Mouse (Mus musculus): ENCODE data around the gene Sv2c.
A peak's percentile ranks its signal among the peaks of the same experiment; 100 is the strongest.
"Not testable (repeated sequence)": the region's sequence is repeated elsewhere in the genome, so short reads cannot be mapped to it uniquely, and the experiment has no call there.

Sv2c gene

DNA sequence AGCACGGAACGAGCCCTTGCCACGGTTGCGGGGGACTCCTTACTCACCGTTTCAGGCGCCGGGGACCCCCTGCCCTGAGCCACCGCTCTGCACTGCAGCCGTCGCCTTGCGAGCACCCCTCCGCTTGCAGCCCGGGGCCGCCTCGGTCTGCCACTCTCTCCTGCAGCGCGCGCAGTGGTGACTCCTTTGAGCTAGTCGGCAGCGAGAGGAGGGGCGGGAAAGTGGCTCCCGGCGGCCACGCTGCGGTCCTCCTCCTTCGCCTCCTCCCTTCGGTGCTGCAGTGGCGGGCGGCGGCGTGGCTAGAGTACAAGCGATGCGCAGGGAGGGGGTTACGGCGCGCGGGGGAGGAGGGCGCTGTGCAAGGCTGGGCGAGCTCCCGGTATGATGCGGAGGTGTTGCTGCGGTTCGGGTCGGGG is at the start of gene Sv2c:
Sv2c (minus strand) TSS at position 177 of the 416 bp plus-strand sequence.
- DNase-seq (ENCODE audit: low spot score in 2 of 2) = no peak

GRCm38 (mm10) chr13:96180671-96181161 is 48.3 kb upstream of the Sv2c start:
- no peak for DNase-seq (ENCODE audit: low spot score in 2 of 2)

GRCm38 (mm10) chr13:96175591-96176212 is 43.3 kb upstream of the Sv2c start:
- peak; percentile 14 to 49 for DNase-seq (ENCODE audit: low spot score in 2 of 2)

DNA sequence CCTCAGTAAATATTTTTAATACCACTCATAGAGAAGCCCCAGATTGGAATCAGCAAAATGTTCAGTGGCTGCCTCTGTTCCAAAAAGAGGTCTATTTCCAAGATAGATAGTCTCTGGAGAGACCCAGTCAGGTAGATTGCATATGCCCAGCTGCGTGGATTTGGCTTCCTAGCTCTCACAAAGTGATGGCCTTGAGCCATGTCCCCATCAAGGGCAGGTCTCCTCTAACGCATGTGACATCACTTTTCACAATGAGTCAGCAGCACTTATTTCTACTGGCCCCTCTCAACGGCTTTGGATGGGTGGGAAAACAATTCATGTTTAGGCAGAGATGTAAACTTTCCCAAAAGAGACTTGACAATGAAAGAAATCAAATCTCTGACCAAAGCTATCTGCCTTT is 41.3 kb upstream of the Sv2c start:
- no peak for DNase-seq (ENCODE audit: low spot score in 2 of 2)

- DNase-seq (ENCODE audit: low spot score in 2 of 2) = no peak
These were observed 39.9 kb upstream of the Sv2c start for GRCm38 (mm10) chr13:96172290-96172689.

DNA sequence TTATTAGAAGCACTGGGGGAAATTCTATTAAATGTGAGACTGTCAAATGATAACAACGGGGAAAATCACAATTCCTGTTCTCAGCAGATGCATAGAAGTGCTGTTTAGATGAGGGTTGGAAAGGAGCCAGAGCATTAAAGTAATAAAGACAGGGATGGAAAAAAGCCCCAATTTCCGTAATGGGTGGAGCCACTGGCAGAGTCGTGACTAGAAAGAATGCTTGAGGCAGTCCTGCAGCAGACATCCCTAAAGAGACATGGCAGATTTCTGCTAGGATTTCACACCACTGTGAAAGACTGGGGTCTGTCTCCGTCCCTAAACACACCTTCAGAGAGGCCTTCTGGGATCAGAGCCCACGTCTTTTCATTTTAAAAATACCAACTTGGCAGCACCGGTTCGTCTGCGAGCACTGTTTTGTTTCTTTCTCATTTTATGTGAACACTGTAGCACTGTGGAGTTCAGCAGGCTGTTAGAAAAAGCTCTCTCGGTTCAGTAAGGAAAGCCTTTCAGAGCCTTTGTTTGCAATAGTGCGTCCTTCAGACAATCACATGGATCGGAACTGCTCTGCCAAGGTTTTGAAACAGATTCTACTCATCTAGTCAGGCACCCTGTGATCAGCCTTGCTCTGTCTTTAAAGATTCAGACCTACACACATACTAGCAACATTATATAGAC is 36.8 kb upstream of the Sv2c start:
- no peak for DNase-seq (ENCODE audit: low spot score in 2 of 2)

DNA sequence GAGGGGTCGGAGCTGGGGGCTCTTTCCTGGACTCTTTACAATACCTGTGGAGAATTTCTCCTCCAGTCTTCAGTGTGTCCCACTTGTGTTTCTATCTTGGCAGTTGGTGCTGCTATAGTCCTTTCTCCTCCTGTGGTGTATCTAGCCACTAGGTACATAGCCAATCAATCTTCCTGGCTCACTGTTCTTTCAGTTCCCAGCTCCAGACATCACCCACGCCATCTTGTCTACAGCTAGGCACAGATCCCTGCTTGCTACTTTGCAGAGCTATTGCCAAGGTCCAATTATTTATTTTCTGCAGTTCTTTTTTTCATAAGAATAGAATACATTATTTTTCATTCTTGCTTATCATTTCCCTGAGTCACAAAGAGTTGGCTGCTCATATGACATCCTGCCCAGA is 34.2 kb upstream of the Sv2c start:
- no peak for DNase-seq (ENCODE audit: low spot score in 2 of 2)

DNA sequence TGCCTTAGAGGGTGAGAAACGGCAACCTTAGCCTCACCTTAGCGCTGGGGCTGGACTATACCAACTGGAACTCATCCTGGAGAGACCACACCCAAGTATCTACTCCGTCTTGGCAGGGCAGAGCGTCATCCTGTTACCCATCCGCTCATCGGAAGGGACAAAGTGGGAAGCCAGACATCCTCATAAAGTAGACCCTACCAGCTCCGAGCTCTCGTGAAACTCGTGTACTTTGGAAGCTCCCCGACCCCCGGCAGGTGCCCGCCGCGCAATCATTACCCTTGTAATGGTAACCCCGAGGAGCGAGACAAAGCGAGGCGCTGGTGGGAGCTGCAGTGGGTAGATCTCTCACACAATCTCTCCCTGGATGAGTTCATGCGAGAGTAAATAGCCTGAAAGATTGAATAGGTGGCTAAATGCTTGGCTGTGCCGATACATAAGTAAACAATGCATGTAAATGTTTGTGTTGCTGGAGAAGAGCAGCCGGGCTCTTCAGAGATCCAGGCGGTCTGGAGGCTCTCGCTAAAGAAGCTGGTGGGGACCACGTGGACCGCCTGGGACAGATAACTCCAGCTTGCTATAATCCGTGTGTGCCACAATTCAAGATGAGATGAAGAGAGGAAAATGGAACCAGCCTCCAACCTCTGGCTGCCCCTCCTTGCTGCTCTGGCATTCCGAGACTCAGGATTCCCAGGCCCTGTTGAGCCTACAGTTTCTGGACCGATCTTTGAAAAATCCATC is 1.2 kb upstream of the Sv2c start:
- no peak for DNase-seq (ENCODE audit: low spot score in 2 of 2)

GRCm38 (mm10) chr13:96132833-96133232 is 456 bp upstream of the Sv2c start:
- DNase-seq (ENCODE audit: low spot score in 2 of 2) = no peak

- DNase-seq (ENCODE audit: low spot score in 2 of 2) = no peak
These were observed 466 bp downstream of the Sv2c start for GRCm38 (mm10) chr13:96131911-96132310.

- no peak for DNase-seq (ENCODE audit: low spot score in 2 of 2)
These were observed 1.3 kb downstream of the Sv2c start for GRCm38 (mm10) chr13:96131050-96131449.

- no peak for DNase-seq (ENCODE audit: low spot score in 2 of 2)
These were observed 3.3 kb downstream of the Sv2c start for GRCm38 (mm10) chr13:96129081-96129480.

- no peak for DNase-seq (ENCODE audit: low spot score in 2 of 2)
These were observed 5.7 kb downstream of the Sv2c start for GRCm38 (mm10) chr13:96126669-96127068.

DNA sequence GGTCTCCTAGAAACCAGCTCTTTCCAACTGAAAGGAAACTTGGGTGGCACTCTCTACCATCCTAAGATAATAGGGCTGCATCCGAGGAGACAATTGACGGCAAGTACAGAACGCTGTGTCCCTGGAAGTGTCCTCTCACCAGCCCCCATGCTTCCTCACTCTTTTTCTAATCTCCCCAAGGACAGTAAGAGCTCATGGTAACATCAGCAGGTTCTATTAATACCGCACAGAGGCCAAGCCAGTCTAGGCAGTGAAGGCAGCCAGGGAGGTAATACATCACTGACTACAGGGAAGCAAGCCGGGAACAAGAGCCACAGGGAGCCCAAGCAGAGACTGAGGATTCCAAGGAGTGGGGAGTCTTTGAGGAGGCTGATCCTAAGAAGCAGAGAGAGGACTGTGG is 7.4 kb downstream of the Sv2c start:
- peak in 1 of 2 experiments; percentile 2 for DNase-seq (ENCODE audit: low spot score in 2 of 2)

DNA sequence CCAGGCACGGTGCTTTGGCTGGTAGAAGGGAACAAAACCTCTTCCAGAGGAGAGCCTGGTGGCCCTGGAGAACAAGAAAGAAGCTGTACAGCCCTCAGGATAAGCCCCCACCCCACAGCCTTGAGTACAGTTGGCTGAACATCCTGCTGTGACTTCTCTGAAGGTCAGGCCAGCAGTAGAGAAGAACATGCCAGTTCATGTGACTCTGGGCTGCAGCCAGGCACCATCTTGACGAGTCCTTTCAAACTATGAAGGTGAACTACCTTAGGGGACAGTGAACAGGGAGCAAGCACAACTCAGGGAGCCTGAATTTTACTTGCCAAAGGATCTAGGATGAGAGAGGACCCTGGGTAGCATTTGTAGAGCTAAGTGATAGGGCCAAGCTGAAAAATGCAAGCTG is 19.7 kb downstream of the Sv2c start:
- DNase-seq (ENCODE audit: low spot score in 2 of 2) = peak in 1 of 2 experiments; percentile 51

GRCm38 (mm10) chr13:96110767-96111166 is 21.6 kb downstream of the Sv2c start:
- no peak for DNase-seq (ENCODE audit: low spot score in 2 of 2)

GRCm38 (mm10) chr13:96106367-96106766 is 26.0 kb downstream of the Sv2c start:
- no peak for DNase-seq (ENCODE audit: low spot score in 2 of 2)

- no peak for DNase-seq (ENCODE audit: low spot score in 2 of 2)
These were observed 41.4 kb downstream of the Sv2c start for GRCm38 (mm10) chr13:96090929-96091328.

DNA sequence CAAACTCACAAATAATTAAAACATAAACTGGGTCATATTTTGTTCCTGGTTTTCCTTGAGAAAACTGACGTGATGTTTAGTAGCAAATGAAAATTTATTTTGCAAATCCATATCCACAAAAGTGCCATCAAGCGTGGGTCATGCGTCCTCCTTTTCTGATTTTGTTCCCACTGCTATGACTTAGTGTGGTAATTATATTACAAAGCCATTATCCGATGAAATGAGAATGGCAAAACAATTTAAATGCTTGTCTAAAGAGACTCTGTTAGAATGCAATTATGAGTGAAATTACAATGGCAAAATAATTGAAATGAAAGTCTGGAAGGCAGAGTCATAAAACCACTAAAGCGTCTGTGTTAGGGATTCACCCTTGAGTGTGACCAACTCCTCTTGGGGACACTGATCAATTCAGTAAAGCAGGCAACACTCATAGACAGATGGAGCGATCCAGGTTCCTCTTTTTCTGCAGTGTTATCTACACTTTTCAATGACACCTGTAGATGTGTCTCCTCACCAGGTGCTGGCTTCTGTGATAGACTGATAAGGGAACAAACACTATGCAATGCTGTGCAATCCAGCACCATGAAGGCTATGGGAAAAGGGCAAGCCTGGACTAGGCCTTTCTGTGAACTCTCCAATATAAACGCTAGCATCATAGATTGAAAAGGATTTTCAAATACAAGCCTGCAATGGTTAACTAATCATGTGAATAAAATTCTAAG is 46.6 kb downstream of the Sv2c start:
- no peak for DNase-seq (ENCODE audit: low spot score in 2 of 2)

DNA sequence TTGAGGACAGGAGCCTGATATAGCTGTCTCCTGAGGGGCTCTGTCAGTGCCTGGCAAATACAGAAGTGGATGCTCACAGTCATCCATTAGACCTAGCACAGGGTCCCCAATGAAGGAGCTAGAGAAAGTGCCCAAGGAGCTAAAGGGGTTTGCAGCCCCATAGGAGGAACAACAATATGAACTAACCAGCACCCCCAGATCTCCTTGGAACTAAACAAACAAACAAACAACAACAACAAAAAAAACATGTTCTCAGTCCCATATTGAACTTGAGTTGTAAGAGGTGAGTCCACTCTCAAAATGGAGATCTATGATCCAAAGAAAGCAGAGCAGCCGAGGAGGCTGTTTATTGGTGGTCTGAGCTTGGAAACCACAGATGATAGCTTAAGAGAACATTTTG is 50.6 kb downstream of the Sv2c start, which contains the start of gene Gm17190:
Gm17190 (plus strand) TSS at position 301 of the 400 bp plus-strand sequence.
- not testable (repeated sequence) for DNase-seq (ENCODE audit: low spot score in 2 of 2)

DNA sequence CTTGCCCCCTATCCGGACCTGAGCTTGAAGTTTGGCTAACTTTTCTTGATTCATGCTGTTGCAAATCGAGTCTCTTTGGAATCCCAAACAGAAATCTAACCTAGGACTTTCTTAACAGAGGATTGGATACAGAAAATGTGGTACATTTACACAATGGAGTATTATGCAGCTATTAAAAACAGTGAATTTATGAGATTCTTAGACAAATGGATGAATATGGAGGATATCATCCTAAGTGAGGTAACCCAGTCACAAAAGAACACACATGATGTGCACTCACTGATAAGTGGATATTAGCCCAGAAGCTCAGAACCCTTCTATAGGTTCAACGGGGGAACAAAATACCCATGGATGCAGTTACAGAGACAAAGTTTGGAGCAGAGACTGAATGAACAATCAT is 51.1 kb downstream of the Sv2c start, which contains the start of gene Gm20075:
Gm20075 (minus strand) TSS at position 101 of the 400 bp plus-strand sequence.
- not testable (repeated sequence) for DNase-seq (ENCODE audit: low spot score in 2 of 2)

GRCm38 (mm10) chr13:96073555-96073954 is 58.8 kb downstream of the Sv2c start:
- no peak for DNase-seq (ENCODE audit: low spot score in 2 of 2)
